Mouse (Mus musculus) G1E (cell line): Measurements from ENCODE around the gene Ppp1r13l. TPM values are rescaled to one million over a fixed set of nuclear protein-coding genes. Genes with fewer than 3 reads are reported as not detected.

Source experiments
- ATAC-seq: 2 replicates; pipeline ENCODE4 v1.8.0; 2016; ENCODE audit warnings: mild to moderate bottlenecking; ENCODE audit not compliant: insufficient number of reproducible peaks, poor library complexity, low FRiP score, severe bottlenecking; ENCODE audit errors: extremely low read depth
- DNase-seq: peaks from one replicate; pipeline ENCODE4 v3.0.0; 2012; ENCODE audit warnings: low spot score
- H3K27me3 ChIP-seq: 2 replicates; pipeline ENCODE4 v1.6.1; 2012; ENCODE audit warnings: mild to moderate bottlenecking, low read length, inconsistent platforms; ENCODE audit not compliant: insufficient read depth
- H3K36me3 ChIP-seq: replicated peaks from 2 replicates; pipeline ENCODE3; 2012; ENCODE audit warnings: mild to moderate bottlenecking, inconsistent platforms
- H3K4me1 ChIP-seq: 2 replicates; pipeline ENCODE4 v1.6.1; 2012; ENCODE audit warnings: low read depth, low read length, inconsistent platforms, mixed read lengths; ENCODE audit not compliant: insufficient read depth
- H3K4me3 ChIP-seq: 2 replicates; pipeline ENCODE4 v1.5.1; 2012; ENCODE audit warnings: low read depth, mild to moderate bottlenecking, inconsistent platforms, low read length, moderate library complexity, mixed read lengths
- H3K9me3 ChIP-seq: replicated peaks from 2 replicates; pipeline ENCODE4 v1.6.1; 2012; ENCODE audit warnings: inconsistent platforms
- CTCF ChIP-seq: IDR thresholded peaks from 2 replicates; pipeline ENCODE4 v1.5.1; 2012; ENCODE audit warnings: low read depth, low read length, inconsistent platforms, mixed read lengths
- GATA1 ChIP-seq: IDR thresholded peaks from 2 replicates; pipeline ENCODE4 v1.6.1; 2012; ENCODE audit warnings: borderline replicate concordance, low read length, inconsistent platforms, mixed read lengths
- GATA2 ChIP-seq: IDR thresholded peaks from 2 replicates; pipeline ENCODE4 v1.6.1; 2012; ENCODE audit warnings: low read depth, low read length, inconsistent platforms, borderline replicate concordance
- POLR2AphosphoS5 ChIP-seq: IDR thresholded peaks from 2 replicates; pipeline ENCODE4 v1.6.1; 2012; ENCODE audit warnings: low read depth, low read length, inconsistent platforms; ENCODE audit not compliant: insufficient replicate concordance
- TAL1 ChIP-seq: conservative IDR thresholded peaks from 2 replicates; pipeline ENCODE4 v1.6.1; 2012; ENCODE audit warnings: low read depth, low read length, inconsistent platforms, mixed read lengths
- polyA plus RNA-seq: library from polyadenylated mRNA; stranded (reverse); fragments of >175 nt; gene quantifications from 2 replicates; pipeline ENCODE4 v1.2.3, GENCODE M21; 2012
- total RNA-seq, 2 experiments: library from RNA; stranded (forward) in 1 of 2; stranded (reverse) in 1 of 2; fragments of 200-1000 nt in 1 of 2; fragments of >200 nt in 1 of 2; fragmentation: Nextera tagmentation in 1 of 2; gene quantifications; 2 replicates each; pipeline ENCODE4 v1.2.3; 2014 to 2017

The Ppp1r13l gene
- total and polyA plus RNA-seq, 3 experiments, result 1.1 to 32.9 (median 15.2) TPM

GRCm38 (mm10) chr7:19324221-19324620 lies 35.3 kb upstream of the Ppp1r13l start:
- peaks cover 29% of the 10 kb centered on the region for H3K27me3 ChIP-seq
- no peak for DNase-seq
- no peak for ATAC-seq
- H3K36me3 ChIP-seq, result no peaks in the 10 kb centered on the region
- no peaks in the 10 kb centered on the region for H3K9me3 ChIP-seq
- H3K4me3 ChIP-seq, result no peak overlapping the region
- peaks cover 41% of the 10 kb centered on the region for H3K4me1 ChIP-seq
- no peak for TF ChIP-seq CTCF

- DNase-seq (no peak), ATAC-seq (no peak)
- H3K4me1 ChIP-seq, result peaks cover 29% of the 10 kb centered on the region
- peaks cover 30% of the 10 kb centered on the region for H3K27me3 ChIP-seq
- no peak overlapping the region; the same call in 1 of the 2 replicates for H3K4me3 ChIP-seq
- H3K9me3 ChIP-seq, result no peaks in the 10 kb centered on the region
- TF ChIP-seq GATA2 (no peak), TAL1 (no peak), GATA1 (no peak), POLR2AphosphoS5 (no peak), CTCF (no peak)
- H3K36me3 ChIP-seq, result no peaks in the 10 kb centered on the region
Observed at GRCm38 (mm10) chr7:19325262-19326199, 34.0 kb upstream of the Ppp1r13l start.

GRCm38 (mm10) chr7:19326359-19326758 lies 33.2 kb upstream of the Ppp1r13l start:
- H3K27me3 ChIP-seq, result peaks cover 28% of the 10 kb centered on the region
- H3K4me1 ChIP-seq, result peaks cover 29% of the 10 kb centered on the region
- TF ChIP-seq CTCF (no peak), GATA2 (no peak), POLR2AphosphoS5 (no peak), GATA1 (no peak), TAL1 (no peak)
- peak; percentile 59 for DNase-seq
- H3K9me3 ChIP-seq, result no peaks in the 10 kb centered on the region
- H3K36me3 ChIP-seq, result no peaks in the 10 kb centered on the region
- H3K4me3 ChIP-seq, result peak overlapping the region; percentile 66; the same call in 1 of the 2 replicates
- peak; percentile 60; the same call in 1 of the 2 replicates for ATAC-seq

- Histone ChIP-seq H3K4me3 (peak overlapping the region; percentile 68), H3K9me3 (no peaks in the 10 kb centered on the region), H3K36me3 (no peaks in the 10 kb centered on the region), H3K27me3 (peaks cover 27% of the 10 kb centered on the region), H3K4me1 (peaks cover 31% of the 10 kb centered on the region)
- peak; percentile 54 for ATAC-seq
- DNase-seq, result peak; percentile 60
- no peak for TF ChIP-seq GATA1
- TF ChIP-seq GATA2, result no peak
- no peak for TF ChIP-seq CTCF
- TF ChIP-seq TAL1, result no peak
- no peak for TF ChIP-seq POLR2AphosphoS5
Observed at GRCm38 (mm10) chr7:19327128-19327527, 32.4 kb upstream of the Ppp1r13l start.

GRCm38 (mm10) chr7:19327782-19328181 lies 31.8 kb upstream of the Ppp1r13l start:
- TF ChIP-seq TAL1, result no peak
- no peak for TF ChIP-seq CTCF
- TF ChIP-seq POLR2AphosphoS5, result no peak
- TF ChIP-seq GATA2, result no peak
- TF ChIP-seq GATA1, result no peak
- Histone ChIP-seq H3K4me1 (peaks cover 36% of the 10 kb centered on the region), H3K4me3 (no peak overlapping the region), H3K9me3 (no peaks in the 10 kb centered on the region), H3K36me3 (no peaks in the 10 kb centered on the region), H3K27me3 (peaks cover 24% of the 10 kb centered on the region)
- ATAC-seq (no peak), DNase-seq (no peak)

- TF ChIP-seq TAL1 (no peak), CTCF (0 out of 2 replicates have a peak, but pooled peaks have one; percentile 8), GATA1 (no peak), GATA2 (no peak)
- no peak overlapping the region for H3K4me3 ChIP-seq
- H3K27me3 ChIP-seq, result peaks cover 20% of the 10 kb centered on the region
- DNase-seq (no peak), ATAC-seq (no peak)
- H3K36me3 ChIP-seq, result no peaks in the 10 kb centered on the region
- no peaks in the 10 kb centered on the region for H3K9me3 ChIP-seq
- peaks cover 41% of the 10 kb centered on the region for H3K4me1 ChIP-seq
Observed at GRCm38 (mm10) chr7:19328425-19328824, 31.1 kb upstream of the Ppp1r13l start.
